Mouse (Mus musculus) 3134 (cell line): ENCODE measurements around the gene Robo1.

Experiments
- DNase-seq: peaks from one replicate; pipeline ENCODE4 v3.0.0-alpha.2; 2011; ENCODE audit warnings: low spot score; ENCODE audit not compliant: insufficient read length; ENCODE audit errors: extremely low read depth

Gene Robo1

DNA sequence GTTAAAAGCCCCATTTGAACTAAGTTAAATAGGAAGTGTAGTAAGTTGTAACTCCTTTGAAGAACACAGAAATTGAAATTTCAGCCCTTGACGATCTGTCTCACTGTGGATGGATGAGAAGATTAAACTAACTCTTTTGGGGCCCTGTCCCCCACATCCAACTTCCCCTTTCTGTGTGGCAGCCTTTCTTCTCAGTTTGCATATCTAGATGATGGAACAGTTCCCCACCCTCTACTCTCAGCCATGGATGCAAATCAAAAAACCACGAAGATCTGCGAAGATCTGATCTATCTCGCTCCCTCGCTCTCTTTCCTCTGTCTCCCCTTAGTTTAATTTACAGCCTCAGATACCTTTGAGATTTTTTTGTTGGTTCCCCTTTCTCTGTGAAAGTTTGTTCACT lies 357.3 kb downstream of the Robo1 start:
- no peak for DNase-seq

- no peak for DNase-seq
These were observed 362.3 kb downstream of the Robo1 start for GRCm38 (mm10) chr16:72670240-72671038.

DNA sequence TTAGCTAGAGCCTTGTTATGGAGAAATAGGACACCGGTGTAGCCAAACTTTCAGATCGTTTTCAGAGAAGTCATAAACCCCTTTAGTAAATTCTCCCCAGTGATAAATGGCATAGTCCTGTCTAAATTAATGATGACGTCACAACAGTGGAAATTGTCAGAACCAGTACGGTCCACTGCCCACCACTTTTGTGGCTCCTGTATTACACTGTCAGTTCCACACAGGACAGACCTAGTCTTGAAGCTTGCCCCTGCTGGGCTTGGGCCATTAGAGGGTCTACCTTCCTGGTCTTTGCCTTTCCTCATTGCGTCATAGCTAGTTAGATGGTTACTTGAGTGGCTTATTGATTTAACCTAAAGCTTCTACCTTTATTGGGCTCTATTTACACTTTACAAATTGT lies 369.1 kb downstream of the Robo1 start:
- no peak for DNase-seq

GRCm38 (mm10) chr16:72678450-72678849 lies 370.3 kb downstream of the Robo1 start:
- DNase-seq: no peak

- DNase-seq: no peak
These were observed 370.9 kb downstream of the Robo1 start for GRCm38 (mm10) chr16:72678947-72679558.

DNA sequence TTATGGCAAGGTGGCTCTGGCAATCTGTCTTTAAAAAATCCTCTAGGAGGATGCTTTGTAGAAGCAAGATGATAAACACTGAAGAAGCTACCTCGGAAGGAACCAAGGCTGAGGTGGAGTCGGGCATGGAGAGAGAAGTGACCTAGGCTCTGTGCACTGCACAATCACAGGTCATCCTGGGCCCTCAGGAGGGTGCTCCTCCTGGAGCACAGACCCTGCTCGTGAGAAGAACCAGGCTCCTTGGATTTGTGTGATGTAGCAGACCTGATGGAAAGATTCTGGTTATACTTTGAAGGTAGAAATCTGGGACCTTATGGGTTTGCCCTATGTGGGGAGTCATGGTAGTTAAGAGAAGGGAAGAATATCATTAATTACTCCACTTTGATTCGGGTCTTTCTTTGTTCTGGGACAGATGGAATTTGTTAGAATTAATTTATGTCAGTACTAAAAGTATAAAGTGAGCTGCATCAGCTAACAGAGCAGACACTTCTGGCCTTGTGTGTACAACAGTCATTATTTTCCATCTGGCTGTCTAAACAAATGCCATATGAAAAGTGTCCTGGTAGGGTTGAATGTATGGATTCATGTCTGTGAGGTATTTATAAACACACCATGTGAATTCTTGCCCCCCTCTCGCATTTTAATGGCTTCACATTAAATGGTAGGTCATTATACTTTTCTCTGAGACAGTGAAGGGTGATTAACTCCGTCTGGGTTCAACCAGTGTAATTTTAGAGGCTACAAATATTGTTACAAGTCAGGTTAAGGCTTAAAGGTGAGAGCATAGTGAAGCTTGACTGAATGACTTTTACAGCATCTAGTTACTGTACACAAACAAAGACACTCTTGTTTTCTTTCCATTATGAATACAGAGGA lies 377.7 kb downstream of the Robo1 start:
- DNase-seq: no peak

GRCm38 (mm10) chr16:72686480-72687053 lies 378.5 kb downstream of the Robo1 start:
- no peak for DNase-seq

- no peak for DNase-seq
These were observed 379.5 kb downstream of the Robo1 start for GRCm38 (mm10) chr16:72687651-72688050.

- no peak for DNase-seq
These were observed 380.1 kb downstream of the Robo1 start for GRCm38 (mm10) chr16:72688185-72688681.

DNA sequence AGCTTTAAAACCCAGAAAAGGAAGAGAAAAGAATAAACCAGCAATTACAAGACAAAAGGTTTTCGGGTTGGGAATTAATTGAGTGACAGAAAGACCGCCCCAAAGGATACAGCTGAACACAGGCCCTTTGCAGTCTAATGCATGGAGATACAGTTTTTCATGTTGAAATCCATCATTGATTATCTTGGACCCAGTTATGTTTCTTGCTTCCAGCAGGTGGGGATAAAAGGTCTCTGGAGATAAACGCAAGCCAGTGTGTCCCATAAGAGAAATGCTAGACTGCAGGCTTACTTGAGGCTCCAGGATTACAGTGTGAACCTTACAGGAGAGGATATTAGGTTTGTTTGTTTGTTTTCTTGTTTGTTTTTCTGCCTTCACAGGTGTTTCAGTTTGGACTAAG lies 383.8 kb downstream of the Robo1 start:
- DNase-seq: no peak

DNA sequence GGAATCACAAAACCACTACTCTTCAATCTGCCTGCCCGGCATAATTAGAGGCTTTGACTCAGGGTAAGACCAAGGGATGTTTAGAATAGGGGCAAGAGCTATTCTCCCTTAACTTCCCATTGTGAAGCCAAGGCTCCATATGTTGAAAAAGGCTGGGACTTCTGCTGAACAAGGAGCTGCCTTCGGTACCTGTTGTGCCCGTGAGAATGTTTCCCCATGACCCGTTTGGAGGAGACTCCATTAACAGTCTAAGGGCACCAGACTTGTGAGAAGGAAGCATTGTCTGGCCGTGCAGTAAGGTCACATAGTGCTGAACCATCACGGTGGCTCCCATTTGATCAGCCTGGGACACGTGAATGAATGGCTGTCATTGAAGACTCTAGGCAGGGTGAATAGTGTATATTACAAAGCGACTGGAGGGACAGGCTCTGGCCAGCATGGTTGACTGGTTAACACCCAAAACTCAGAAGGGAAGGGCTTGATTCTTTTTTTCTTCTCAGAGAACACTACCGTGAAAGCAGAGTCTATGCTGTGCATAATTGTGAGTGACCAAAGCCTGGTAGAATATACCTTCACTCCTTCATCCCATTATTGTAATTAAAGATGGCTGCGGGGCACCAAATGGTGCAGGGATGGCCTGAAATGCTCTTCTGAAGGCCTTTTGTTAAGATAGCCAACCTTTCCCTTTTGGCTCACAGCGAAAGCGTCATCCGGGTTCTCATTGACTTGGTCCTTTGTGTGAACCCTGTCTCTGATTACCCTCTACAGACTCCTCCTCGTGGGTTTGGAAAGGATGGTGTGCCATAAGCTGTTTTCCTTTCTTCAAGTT lies 385.6 kb downstream of the Robo1 start:
- DNase-seq: no peak

DNA sequence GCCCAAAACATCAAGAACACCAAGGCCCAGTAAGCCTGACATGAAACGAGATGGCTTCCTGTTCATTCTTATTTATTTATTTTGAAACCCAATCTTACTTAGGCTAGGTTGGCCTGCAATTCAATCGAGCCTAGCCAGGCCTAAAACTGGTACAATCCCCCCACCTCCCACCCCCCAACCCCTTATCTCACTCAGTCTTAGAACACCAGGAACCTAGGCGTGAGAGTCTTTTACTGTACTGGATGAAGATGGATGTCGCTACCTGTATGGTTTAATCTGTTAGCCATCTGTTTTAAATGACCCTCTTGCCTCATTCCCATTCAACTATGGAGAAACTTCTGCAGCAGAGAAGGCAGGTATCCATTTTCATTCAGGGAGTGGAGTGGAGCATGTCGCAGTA lies 386.7 kb downstream of the Robo1 start:
- no peak for DNase-seq

- DNase-seq: no peak
These were observed 391.3 kb downstream of the Robo1 start for GRCm38 (mm10) chr16:72699238-72700006.

- no peak for DNase-seq
These were observed 392.2 kb downstream of the Robo1 start for GRCm38 (mm10) chr16:72700297-72700696.

DNA sequence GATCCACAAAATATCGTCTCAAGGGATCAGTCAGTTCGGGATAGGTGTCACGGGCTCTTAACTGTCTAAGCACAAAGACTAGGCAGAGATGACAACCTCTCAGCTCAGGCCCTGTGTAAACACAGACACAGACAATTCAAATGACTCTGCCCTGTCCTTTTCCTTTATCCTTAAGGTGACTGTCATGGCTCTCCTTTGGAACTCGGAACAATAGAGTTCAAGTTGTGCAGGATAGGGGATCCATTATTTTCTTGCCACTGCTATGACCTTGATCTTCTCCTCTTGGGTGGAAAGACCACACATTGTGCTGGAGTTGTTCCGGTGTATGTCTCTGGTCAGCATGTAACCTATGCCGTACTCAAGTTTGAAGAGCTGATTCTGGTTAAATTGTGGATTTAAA lies 395.4 kb downstream of the Robo1 start:
- DNase-seq: no peak

DNA sequence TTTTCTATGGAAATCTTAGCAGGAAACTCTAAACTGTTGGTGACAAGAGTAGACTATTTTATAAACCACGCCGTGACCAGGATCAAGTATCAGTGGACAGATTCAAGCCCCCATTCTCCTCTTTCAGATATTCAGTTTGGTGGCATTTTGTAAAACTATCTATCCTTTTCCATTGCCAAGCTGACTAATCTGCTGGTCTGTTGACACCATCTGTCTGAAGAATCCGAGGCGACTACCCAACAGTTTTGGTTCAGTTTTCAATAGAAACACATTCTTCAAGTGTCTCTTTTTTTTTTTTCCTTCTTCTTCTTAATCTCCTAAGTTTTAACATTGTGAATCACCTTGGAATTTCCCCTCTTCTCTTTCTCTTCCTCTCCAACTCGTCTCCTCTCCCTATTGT lies 397.7 kb downstream of the Robo1 start:
- no peak for DNase-seq

DNA sequence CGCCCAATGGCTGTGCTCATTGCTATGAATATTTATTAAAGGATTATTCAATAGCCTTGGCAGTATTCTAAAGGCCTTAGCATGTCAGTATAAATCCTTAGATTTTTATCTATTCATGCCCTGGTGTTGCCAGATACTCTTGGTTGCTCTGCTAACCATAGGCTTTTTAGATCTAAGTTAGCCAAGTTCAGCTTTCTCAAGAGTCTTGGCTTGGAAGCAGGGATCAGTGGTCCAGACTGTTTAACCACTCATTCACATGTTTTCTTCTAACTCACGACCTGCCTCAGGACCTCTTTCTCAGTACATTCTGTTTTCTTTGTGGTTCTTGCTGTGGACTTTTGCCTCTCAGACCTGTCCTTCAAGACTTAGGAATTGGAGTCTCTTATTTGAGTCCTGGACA lies 400.4 kb downstream of the Robo1 start:
- no peak for DNase-seq

- no peak for DNase-seq
These were observed 409.2 kb downstream of the Robo1 start for GRCm38 (mm10) chr16:72717118-72717802.

- no peak for DNase-seq
These were observed 411.0 kb downstream of the Robo1 start for GRCm38 (mm10) chr16:72719063-72719462.
